Mouse (Mus musculus): ENCODE data around the gene Jade1.

The Jade1 gene

DNA sequence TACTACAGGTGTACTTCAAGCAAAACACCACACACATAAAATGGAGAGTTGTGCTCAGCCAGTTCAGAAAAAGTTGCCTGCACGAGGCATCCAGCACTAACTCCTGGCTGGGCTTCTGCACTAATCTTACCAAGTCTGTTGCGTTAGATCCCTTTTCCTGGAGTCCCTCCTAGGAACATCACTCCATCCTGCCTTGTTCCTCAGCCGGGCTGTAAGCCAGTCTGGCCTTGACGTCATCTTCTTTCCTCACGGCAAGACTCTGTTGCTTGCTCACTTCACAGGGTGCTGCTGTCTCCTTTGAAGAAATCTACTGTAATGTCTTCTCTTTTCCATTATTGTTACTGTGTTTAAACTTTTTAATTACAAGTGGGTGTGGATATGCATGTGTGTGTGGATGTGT, 20.4 kb downstream of the Jade1 start:
- DNase-seq (ENCODE audit: low spot score in 2 of 2) = no peak

DNA sequence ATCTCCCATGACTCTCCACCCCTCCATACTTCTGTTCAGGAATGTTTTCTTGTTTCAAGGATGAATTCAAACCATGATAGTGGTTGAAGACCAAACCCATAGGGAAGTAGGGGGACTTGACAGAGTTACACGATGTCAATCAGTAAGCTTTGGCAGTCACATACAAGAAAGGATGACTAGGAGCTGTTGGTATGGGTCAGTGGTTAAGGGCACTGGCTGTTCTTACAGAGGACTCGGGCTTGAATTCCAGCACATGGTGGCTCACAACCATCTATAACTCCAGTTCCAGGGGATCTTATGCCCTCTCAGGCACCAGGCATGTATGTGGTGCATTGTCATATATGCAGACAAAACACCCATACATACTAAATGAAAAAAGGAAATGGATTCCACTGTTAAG, 21.7 kb downstream of the Jade1 start:
- DNase-seq (ENCODE audit: low spot score in 2 of 2) = no peak

DNA sequence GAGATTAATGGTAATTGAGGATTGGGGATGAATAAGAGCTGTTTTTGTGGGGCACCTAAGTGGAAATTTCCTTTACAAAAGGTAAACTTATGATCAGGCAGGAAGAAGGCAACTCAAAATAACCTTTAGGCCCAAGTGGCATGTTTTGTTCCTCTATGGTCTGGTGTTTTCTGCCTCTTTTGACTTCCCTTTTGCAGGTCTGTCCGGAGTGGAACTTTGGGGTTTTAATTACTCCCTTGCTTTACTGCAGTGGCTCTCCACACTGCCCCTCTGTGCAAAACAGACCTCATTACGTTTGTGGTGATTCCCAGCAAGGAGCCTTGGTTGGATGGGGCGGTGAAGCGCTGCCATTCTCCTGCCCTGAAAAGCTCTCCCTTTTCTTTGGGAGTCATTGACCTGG, 24.3 kb downstream of the Jade1 start:
- no peak for DNase-seq (ENCODE audit: low spot score in 2 of 2)

DNA sequence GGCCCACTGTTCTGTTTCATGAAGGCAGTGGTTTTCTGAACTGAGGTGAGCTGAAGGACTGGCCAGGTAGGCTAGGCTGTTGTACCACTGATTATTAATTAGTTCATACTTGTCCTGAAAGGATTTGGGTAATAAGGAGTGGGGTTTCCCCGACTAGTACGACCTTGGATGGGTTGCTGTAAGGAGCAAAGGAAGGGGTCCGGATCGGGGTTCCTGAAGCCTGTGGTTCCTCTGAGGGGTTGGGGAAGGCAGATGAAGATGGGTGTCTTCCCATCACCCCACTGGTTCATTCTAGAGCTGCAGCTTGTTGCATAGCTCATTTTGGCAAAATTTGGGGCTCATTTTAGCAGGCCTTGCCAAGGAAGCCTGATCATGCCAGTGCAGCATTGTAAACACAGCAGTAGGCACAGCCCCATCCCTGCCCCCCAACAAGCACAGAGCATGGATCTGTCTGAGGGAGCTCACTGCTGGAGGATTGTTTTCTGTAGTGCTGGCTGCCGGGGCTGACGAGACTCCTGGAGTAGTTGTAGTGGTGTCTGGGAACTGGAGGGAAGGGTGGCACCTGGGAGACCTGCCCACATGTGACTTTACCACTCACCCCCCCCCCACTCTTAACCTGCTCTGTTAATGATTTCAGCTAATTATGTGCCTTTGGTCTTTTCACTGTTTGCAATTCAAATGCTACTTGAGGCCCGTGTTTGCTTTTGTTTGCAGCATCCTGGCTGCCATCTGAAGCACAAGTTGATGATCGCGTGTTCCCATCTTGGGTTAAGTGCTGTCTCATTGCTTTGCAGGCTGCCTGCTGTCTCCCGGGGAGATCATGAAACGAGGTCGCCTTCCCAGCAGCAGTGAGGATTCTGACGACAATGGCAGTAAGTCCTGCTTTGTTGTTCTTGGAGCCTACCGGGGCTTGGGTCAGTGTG, 25.1 kb downstream of the Jade1 start:
- no peak for DNase-seq (ENCODE audit: low spot score in 2 of 2)

DNA sequence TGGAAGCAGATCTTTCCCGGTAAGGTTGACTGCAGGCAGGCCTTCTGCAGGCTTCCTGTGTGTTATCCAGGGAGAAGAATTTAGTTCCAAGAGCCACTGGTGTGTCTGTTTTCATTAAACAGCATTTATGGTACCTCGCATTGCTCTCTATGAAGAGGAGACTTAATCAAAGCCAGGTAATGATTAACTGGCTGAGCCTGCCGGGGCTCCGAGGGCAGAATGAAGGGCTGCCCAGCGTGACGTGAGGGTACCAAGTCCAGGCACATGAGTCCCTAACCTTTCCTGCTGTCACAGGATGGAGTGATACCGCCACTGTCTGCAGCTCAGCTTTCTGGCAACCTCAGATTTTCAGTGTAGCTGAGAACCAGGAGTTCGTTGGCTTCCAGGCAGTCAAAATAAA, 25.9 kb downstream of the Jade1 start:
- DNase-seq (ENCODE audit: low spot score in 2 of 2) = no peak

DNA sequence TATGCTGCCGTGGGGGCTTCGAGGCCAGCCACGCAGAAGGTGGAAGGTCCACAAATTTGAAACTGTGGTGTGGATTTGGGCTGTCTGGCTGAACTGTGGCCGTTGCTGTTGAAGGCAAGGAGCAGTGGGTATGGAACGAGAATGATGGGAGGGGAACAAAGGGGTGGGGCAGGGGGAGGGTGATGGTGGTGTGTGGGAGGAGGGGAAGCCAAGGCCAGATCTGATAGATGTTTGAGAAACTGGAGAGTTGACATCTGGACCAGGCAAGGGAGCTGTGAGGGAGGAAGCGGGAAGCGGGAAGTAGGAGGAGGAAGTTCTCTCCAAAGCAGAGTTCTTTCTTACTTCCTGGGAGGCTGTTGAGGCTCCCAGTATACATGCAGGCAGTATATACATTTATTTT, 26.7 kb downstream of the Jade1 start:
- no peak for DNase-seq (ENCODE audit: low spot score in 2 of 2)

DNA sequence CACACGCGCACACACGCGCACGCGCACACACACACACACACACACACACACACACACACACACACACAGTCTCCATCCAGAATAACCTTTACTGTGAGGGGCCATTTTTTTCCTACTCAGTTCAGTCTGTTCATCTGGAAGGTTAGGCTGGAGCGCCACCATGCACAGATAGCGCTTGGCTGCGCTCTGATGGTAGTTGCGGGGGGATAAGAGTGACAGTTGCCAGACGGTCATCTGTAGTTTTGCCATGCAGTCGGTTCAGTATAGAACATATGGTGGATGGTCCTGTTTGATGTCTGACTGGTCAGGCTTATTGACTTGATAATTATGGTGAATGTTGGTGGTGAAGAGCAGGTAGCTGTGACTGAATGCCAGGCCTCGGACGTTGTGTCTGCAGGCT, 27.6 kb downstream of the Jade1 start:
- DNase-seq (ENCODE audit: low spot score in 2 of 2) = no peak

DNA sequence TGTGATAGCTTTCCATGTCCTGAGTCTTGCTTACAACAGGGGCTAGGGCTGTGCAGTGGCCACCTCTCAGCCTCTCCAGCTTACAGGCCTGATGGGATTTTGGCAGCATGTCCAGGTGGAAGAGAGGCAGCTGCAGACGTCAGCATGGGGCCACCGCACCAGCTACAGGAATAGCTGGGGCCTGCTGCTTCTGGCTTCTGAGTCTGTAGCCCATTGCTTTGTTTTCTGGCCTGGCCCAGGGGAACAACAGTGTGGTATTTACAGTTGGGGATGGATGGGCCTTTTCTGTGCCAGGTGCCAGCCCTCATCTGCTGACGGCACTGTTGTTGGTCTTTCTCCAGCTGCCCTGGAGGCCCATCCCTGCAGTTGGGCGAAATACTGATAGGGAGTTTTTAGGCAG, 28.1 kb downstream of the Jade1 start:
- DNase-seq (ENCODE audit: low spot score in 2 of 2) = no peak

DNA sequence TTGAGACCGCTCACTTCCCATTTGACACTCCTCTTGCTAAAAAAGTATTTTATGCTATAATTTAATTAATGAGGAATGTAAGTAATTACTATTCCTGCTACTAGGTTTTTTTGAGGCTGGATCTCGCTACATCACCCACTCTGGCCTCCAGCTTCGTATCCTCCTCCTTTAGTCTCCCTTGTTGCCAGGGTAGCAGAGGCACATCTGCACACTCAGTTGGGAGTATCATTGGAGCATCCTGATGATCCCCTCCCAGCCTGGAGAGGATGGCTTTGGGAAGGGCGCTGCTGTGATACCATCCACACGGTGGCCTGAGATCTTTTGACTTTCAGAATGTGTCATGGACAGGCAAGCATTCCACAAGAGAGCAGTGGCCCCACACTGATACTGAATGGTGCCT, 30.0 kb downstream of the Jade1 start:
- no peak for DNase-seq (ENCODE audit: low spot score in 2 of 2)

DNA sequence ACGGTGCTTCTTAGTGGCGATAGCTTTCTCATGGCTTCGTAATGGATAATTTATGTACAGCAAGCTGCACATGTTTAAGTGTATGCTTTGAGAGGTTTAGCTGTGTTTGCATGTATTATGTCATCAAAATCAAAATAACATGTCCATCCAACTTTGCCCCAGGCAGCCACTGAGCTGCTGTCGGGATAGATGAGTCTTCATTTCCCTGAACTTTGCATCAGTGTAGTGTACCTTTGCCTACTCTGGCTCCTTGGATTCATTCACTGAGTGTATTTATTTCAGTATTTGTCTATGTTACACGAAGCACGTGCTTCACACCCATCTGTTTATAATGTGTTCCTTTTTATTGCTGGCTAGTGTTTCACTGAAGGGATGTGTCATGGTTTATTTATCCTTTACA, 30.8 kb downstream of the Jade1 start:
- DNase-seq (ENCODE audit: low spot score in 2 of 2) = no peak

DNA sequence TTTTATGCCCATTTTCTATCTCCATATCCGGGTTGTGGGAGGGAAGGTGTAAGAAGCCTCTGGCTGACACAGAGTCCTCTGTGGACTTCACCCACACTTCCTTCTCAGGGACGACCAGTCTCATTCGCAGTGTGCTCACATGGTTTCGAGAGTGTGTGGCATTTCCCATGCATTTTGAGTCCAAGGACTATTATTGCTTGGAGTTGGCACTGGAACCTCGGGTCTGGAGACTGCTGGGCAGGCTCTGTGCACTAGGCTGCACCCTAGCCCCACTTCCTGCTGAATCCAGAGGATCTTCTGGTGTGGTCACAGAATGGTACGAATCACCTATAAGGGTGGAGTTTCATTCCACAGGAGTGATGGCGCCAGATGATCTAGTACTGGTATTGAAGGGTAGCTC, 31.4 kb downstream of the Jade1 start:
- no peak for DNase-seq (ENCODE audit: low spot score in 2 of 2)

DNA sequence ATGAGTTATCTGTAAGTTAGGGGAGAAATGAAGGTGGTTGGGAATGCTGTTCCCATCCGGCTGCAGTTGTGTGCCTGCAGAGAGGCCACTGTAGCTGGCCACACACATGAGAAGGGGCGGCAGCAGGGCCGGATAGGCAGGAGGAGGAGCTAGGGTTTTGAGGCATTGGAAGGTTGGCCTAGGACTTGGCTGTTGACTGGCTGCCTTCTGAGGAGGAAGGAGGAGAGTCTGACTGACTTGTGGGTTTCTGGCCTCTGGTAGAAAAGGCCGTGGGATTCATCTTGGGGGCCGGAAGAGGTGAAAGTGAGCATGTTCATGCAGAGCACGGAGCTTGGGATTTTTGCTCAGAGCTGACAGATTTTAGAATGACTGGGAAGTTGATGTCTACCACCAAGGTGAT, 32.1 kb downstream of the Jade1 start:
- no peak for DNase-seq (ENCODE audit: low spot score in 2 of 2)

DNA sequence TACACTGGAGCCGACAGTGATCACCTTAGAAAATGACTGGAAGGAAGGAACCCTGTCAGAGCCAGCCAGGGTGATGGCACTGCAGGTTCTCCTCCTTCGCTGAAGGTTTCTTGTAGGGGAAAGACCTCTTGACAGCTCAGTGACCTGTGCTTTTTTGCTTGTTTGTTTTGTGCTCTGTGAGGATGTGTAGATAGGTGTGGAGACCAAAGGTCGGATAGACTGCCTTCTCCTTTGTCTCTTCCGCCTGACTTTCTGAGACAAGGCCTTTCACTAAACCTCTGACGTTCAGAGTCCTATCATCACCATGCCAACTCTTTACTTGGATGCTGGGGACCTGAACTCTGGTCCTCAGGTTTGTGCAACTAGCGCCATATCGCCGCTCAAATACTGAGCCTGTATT, 33.0 kb downstream of the Jade1 start:
- DNase-seq (ENCODE audit: low spot score in 2 of 2) = no peak

DNA sequence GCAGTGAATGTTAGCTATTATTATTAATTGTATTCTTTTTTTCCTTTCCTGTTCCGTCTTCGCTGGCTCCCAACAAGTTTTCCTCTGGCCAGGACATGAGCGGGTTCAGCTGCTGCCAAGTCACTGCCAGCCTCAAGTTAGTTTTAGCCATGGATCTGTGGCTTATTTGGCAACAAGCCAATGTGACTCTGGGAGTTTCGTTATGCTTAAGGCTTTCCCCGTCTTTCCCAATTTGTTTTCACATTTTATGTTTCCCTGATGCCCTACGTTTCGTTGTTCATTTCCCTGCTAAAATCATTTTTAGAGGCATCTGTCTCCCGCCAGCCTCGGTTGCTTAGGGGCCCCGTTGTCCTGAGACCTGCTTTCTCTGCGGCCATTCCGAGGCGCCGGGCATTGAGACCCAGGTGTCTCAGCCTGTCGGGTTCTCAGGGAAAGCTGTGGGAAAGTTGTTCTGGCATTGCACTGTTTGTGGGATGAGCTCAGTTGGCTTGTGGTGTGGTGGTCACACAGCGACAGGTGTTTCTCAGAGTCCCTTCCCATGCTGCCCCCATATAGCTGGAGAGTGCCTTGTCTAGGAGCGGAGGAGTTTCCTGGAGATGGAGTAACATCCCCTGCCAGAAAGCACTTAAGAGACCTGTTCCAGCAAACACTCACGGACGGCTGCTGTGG, 33.8 kb downstream of the Jade1 start:
- no peak for DNase-seq (ENCODE audit: low spot score in 2 of 2)

DNA sequence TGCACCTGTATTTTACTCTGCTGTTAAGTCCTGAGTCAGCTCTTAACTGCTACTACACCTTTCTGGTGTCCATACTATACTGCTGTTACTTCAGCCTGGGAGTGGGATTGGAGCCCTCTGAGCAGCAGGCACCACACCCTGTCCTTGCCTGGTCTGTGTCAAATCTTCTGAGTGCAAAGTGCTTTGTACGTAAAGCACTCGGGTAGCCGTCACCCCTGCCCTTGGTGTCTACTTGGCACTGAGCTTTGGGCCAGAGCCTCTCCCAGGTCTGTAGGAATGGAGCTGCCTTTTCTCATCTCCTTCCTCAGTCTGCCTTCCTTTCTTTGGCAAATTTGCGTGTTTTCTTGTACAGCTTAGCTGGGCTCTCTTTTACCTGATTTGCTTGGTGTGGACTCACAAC, 34.5 kb downstream of the Jade1 start:
- no peak for DNase-seq (ENCODE audit: low spot score in 2 of 2)

DNA sequence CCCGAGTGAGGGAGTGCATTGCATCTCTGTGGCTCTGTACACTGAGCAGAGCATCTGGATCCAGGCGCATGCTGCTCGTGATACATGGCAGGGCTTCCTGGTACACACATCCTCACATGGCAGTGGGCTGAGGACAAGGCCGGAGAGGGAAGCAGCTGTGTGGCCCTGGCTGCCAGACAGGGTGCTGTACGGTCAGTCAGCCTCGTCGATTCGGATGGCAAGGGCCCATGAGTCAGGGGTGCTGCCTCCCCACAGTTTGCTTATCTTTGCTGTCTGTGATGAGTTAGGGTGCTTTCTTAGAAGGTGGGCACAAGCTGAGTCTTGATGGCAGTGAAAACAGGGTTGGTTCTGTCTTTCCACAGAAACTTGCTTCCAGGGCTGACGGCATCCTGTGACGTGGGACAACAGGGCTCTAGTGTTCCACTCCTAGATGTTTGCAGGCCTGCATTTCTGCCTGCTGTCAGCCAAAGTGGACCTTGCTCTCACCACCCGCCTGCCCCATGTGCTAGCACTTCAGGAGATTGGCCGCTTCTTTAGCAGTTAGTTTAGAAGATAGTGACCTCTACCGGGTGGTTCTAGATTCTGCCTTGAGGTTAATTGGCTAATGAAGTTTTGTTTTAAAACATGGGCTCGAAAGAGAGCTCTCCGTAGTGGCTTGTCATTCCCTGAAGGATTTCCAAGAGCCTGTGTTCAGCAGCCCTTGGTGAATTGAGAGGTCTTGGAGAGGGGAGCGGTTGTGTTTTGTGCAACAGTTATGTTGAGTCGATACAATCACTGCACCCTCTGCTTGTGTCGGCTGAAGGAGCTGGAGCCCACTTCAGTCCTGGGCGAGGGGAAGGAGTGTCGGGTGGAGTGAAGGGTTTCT, 35.4 kb downstream of the Jade1 start:
- no peak for DNase-seq (ENCODE audit: low spot score in 2 of 2)

DNA sequence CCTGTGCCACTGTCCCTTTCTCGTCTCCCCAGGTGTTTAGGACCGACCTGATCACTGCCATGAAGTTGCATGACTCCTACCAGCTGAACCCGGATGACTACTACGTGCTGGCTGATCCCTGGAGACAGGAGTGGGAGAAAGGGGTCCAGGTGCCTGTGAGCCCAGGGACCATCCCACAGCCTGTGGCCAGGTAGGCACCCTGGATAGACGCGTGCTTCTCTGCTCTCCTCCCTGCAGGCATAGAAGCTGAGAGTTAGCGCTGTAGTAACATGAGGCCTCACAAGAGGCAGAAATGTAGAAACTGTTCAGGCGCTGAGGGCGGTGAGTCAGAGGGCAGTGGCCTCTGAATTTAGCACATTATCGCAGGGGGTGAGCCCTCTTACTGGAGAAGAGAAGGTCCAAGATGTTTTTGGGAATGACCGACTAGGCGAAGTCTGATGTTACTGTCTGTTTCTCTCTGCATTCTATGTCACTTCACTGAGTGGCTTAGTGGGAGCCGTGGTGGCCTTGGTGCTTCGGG, 36.2 kb downstream of the Jade1 start:
- no peak for DNase-seq (ENCODE audit: low spot score in 2 of 2)

DNA sequence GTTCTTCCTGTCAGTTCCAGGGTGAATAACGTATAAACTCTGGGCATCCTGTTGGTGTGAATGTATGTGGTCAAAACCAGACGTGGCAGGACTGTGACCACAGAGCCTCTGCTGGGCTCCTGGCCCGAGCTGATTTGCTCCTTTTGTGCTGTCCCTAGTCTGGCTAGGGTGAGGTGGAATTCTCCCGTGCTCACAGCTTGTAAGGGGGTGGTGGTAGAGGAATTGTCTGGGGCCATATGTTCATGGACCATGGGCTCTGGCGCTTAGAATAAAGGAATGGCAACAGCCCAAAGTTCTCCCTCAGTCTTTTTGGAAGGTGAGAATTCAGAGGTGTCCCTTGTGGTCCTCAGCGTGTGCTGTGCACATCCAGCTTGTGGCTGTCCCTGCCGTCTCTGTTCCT, 37.3 kb downstream of the Jade1 start:
- no peak for DNase-seq (ENCODE audit: low spot score in 2 of 2)

DNA sequence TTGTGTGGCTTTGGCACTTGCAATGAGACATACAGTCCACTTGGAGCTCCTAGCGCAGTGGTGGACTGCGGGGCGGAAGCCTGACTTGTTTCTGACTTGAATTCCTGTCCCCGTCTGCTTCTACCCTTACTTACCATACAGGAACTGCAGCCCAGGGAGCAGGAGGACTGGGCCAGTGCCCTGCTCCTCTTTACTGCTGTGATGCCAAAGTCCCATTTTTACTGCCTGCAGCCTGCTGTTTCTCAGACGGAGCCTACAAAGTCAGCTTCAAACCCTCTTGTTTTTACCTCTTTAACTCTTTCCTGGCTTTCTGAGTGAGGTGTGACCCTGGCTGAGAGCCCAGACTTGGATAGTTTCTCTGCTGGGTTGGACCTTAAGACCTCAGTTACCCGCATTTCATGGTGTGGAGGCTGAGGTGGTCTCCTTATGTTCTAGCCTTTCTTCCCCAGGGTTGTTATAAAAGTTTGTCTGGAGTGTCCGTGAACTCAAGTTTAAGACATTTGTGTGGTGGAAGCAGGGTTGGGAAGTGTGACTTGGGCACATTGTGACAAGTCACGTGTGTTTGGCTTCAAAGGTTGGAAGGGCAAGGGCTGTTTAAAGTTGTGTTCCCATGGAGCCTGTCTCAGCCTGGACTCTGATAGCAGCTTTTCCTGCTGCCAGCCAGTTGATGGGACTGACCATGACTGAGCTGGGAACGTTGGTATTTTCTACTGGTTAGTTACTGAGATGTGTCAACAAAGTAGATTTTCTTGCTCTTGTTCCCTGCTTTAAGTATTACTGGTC, 38.8 kb downstream of the Jade1 start:
- no peak for DNase-seq (ENCODE audit: low spot score in 2 of 2)

DNA sequence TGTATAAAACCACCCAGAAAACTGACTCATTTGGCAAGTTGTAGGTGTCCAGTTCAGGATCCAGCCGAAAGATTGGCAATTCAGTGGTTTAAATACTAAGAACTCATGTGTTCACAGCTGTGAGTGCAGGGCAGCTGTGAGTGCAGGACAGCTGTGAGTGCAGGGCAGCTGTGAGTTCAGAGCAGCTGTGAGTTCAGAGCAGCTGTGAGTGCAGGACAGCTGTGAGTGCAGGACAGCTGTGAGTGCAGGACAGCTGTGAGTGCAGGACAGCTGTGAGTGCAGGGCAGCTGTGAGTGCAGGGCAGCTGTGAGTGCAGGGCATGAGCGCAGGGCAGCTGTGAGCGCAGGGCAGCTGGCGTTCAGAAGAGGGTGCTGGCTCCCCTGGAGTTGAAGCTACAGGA, 39.5 kb downstream of the Jade1 start:
- DNase-seq (ENCODE audit: low spot score in 2 of 2) = no peak

DNA sequence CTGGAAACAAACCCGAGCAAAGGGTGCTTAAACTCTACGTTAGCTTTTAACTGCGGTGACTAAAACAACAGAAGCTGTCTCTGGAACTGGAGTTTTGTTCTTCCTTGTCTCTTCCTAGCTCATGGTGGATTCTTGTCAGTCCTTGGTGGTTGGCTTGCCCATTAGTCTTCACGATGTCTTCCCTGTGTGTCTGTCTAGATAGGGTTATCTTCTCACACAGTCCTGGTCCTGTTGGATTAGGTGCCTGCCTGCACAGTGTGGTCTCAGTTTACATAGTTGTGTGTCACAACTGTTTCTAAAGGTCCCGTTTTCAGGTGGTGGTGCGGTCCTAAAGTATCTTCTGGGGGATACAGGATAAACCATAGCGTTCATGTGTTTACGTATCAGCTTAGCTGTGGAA, 41.5 kb downstream of the Jade1 start:
- DNase-seq (ENCODE audit: low spot score in 2 of 2) = no peak
